Mouse (Mus musculus): ENCODE results near the gene Dand5. TPM values are rescaled to one million over a fixed set of nuclear protein-coding genes. Genes with fewer than 3 reads are reported as not detected.

Dand5 gene
- total RNA-seq, 1 experiment from 2014 or later = 2.8 TPM

DNA sequence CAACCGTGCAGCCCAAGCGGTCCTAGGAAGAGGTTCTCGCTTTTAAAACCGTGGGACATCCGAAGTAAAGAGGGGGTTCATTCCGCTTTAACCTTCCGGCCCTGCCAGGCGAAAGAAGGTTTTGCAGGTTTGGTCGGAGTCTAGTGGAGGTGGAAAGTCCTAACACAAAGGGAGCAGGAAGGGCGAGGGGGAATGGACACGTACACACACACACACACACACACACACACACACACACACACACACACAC is 37.2 kb downstream of the Dand5 start:
- no peak for ATAC-seq (replicated peaks; ENCODE audit: low read depth, poor library complexity, severe bottlenecking)

DNA sequence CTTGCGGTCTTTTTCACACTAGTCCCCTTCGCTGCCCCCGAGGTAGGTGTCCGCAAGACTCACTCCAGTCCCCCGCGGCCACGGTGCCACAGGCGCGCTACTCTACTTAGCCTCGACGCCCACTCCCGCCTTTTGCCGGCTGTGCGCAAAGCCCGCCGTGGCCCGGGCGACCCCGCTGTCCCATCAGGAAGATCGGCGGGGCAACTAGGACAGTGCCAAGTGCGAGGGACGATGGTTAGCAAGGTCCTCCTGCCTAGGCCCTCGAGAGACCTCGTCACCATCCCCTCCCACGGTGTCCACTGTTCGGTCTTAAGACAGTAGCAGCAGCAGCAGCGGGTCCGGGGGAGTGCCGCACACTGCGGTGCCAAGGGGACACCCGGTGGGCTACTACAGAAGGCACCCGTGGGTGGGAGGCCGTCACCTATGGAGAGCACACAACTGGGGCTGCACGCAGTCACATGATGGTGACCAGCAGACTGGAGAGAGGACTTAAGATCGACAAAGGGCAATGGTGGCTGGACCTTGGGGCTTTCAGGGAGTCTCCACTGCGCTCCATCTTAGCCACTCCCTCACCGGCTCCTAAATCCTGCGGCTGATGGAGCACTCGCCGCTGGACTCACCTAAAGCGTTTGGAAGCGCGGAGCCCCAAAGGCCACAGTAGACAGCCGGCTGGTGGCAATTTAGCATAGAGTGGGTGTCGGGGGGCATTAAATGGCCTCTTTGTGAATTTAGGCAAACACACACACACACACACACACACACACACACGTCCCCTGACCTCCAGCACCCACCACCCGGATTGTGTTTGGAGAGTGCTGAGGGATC is 37.7 kb downstream of the Dand5 start:
- ATAC-seq (replicated peaks; ENCODE audit: low read depth, poor library complexity, severe bottlenecking) = no peak

DNA sequence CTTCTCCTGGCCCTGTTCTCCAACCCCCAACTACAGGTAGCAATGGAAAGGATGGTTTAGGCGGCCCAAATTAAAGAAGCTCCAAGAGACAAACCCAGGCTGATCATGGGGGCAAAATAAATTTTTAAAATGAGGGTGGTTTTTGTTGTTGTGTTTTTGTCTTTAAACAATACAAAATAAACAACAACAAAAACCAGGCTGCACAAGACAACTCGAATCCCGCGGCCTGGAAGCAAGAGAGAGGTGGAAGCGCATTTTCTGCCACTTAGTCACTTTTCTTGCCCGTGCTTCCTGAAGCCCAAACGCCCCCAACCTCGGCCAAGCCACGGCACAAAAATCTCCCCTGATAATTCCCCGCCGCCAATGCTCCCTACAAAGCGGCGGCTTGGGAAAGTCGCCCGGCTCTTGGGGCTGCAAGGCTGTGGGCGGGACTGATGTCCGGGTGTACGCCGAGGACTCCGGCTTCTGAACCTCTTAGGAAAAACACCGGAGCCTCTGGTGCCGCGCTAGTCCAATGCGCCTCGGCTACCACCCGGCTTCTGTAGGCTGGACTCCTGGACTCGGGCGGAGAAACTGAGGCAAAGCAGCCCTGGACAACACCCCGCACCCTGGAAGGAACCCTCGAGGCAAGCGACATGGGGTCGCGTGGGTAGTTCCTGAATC is 38.6 kb downstream of the Dand5 start:
- no peak for ATAC-seq (replicated peaks; ENCODE audit: low read depth, poor library complexity, severe bottlenecking)

DNA sequence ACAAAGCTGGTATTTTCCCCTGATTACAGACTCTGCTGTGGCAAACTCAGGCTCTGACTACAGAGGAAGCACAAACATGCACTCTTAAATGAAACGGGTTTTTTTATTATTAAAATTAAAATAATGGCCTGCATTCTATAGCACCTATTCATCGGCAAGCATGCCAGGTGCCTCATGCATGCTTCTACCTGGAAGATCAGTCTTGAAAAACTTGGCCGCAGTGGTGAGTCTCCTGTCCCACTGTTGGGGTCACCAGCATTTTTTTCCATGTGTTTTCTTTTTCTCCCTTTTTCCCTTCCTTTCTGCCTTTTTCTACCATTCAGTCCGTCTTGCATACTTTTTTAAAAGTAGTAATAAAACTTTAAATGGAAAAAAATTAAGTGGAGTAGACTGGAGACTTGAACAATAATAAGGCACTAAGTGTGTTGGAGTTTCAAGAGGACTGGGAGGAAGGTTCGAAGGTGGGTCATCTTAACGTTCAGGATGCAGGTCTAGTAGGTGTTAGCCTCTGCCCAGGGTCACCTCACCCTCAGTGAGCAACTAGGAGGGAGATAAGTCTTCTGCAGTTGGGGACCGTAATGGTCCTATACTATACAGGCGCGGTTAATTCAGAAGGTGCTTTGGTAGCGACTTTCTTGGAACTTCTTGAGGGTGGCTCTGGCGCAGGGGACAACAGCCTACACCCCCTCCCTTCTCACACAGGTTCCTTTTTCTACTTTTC is 39.3 kb downstream of the Dand5 start:
- ATAC-seq (replicated peaks; ENCODE audit: low read depth, poor library complexity, severe bottlenecking) = no peak

DNA sequence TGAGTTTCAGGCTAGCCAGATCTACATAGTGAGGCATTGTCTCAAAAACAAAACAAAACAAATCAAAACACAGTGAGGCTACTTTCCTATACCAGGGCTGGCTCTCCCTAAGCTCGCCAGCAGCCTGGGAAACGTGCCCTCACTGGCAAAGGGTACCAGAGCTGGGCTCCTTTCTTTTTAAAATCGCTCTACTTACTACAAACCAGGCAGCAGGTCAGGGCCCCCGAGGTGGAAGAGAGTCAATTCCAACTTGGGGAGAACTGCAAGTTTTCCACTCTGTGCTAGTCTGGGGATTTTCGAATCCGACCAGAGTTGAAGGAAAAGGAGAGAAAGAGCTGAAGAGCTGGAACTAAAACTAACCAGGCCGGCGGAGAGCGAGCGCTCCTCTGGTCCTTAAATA is 39.9 kb downstream of the Dand5 start:
- ATAC-seq (replicated peaks; ENCODE audit: low read depth, poor library complexity, severe bottlenecking) = no peak

DNA sequence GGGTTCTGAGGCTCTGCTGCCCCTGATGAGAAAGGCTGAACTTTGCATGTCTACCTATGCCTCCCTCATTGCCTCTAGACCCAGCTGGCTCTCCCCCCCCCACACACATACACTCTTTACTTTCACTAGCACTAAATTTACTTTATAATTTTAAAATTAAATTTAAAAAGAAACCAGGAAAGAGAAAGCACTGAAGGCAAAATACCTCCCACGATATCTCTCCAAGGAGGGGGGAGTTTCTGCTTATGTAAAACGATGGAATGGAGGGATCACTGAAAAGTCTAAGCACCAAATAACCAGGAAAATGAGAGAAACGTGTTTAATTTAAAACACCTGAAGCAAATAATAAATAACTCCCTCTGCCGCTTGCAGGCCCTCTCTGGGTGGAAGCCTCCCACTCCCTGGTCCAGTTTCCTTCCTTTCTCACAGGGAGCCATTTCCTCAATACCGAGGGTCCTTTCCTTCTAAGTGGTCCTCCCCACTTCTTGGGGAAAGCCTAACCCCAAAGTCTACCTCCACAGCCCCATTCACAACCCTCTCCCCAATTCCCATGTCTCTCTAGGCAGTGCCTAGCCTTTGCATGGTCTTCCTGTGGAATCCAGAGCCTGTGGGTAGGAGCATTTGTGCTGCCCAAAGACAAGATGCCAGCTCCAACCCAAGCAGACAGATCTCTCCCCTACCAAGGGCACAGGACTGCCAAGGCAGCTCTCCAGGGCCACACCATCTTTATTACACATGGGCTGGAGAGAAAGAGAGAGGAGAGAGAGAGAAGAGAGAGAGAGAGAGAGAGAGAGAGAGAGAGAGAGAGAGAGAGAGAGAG is 40.7 kb downstream of the Dand5 start:
- ATAC-seq (replicated peaks; ENCODE audit: low read depth, poor library complexity, severe bottlenecking) = no peak

DNA sequence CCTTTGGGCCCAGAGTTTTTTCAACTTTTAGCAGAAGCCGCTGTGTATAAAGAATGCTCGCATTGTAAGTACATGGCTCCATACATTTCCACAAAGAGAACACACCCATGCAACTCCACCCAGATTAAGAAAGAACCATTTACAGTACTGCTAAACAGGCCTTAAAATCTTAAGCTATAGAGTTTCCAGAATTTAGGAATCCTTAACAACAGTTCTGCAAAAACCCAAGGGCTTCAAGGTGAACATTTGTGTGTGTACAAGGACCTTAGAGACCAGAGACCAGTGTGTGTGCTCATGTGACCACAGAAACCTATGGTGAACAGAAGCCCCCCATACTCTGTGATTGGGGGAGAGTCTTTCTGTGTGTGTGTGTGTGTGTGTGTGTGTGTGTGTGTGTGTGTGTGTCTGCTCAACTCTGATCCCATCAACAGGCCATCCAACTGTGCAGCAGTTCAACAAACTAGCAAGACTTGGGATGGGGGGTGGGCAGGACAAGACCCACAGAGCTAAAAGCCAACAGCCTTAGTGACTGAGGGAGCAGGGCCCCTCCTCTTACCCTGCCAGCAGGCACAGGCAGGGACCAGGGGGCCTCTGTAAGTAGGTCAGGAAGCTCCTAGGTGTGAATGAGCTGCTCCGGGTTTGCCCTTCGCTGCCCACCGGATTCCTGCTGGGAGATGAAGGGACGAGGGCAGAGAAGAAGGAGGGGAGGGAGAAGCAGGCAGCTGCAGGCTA is 41.5 kb downstream of the Dand5 start:
- no peak for ATAC-seq (replicated peaks; ENCODE audit: low read depth, poor library complexity, severe bottlenecking)

DNA sequence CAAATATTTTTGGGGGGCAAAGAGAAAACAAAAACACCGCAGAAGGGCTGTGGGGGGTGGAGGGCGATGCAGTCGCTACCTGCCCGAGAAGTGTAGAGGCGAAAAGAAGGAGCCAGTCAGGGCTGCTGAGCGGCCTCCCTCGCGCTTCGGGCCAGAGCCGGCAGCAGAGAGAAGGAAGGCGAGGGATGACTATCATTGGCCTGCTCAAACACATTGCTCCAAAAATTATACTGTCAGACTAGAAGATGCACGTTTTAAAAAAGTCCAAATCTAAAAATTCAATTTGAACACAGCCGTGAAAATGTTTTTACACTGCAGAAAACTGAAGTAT is 42.4 kb downstream of the Dand5 start:
- no peak for ATAC-seq (replicated peaks; ENCODE audit: low read depth, poor library complexity, severe bottlenecking)

DNA sequence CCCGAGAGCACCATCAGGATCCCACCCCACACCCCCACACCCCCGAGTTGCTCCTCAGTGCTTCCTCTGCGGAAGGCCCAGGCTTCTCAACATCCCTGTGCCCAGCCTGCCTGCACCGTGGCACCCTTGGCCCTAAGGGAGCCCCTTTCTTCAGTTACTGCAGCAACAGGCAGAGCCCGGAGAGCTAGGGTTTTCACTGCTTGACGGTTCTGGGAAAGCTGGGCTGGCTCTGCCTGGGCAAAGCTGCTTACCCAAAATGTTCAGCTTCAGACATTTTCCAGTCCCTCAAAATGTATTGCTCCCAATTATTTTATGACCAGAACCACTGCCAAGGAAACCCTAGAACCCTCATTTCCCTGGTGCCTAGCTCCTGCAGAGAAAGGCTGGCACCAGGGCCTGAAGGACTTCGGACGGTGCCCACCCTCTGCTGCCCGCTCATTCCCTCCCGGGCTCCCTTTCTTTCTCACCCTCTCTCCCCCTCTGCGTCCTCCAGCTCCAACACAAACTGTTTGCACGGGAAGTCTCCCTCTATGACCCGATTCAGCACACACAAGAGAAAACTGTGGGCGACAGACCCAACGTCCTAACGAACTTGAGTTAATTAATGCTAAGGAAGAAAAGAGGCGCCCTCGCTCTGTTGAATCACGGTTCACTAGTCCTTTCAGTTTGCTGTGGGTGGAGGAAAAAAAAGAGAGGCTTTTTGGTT is 43.0 kb downstream of the Dand5 start:
- ATAC-seq (replicated peaks; ENCODE audit: low read depth, poor library complexity, severe bottlenecking) = no peak

DNA sequence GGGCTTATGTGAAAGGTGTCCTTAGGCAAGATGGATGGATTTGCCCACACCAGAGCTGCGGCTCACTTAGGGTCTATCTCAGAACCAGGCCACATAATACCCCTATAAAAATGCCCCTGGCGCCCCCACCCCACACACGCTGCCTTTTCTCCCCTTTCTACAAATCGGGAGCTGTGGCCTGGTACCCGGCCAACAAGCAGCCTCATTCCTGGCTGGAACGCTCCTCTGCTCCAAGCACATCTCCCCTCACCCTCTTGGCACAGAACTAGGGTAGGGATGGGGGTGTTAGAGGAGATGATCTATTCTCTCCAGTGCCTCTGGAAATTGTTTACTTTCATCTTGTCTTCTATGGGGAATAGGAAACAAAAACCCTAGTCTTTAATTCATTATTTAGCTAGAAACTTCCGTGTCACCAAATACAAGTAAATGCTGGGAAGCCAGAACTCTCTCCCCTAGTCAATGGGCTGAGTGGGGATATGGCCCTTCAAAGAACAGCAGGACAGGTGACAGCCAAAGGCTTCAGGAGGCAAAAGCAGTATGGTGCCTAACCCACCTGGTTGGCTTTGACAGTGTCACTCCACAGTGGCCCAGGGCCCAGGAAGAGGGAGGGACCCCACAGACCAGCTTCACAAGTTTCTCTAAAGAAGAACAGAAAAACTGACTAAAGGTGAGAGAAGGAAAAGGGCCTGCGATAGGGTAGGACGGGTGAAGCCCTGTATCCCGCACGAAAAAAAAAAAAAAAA is 43.8 kb downstream of the Dand5 start:
- no peak for ATAC-seq (replicated peaks; ENCODE audit: low read depth, poor library complexity, severe bottlenecking)

DNA sequence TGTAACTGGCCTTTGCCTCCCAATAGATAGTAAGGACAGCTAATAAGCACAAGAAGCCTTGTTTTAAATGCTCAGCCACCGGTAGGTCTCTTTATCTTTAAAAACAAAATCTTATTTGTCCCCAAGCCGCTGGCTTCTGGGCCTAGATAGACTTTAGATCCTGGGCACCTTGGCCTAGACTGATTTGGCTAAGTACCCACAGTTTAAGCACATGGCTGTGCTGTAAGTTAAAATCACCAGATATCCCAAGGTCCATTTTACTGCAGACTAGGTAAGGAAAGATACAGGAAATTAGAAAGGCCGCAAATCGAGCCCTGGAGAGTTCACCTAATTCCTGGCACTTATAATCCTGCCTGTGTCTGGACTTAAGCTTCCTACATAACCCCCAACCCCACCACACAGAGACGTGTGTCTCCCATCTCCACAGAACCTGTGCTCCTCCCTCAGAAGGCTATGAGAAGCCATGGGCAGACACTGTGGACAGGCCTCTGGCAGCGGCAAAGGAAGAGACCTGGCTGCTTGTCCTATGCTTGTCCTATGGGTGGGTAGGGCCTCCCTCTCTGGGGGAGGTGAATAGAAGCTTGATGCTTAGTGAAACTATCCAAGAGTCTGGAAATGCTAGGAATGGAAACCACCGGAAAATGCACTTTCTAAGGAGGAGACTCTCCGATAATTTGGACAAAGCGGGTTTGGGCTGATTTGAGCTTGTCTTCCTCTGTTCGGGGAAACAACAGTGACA is 44.6 kb downstream of the Dand5 start:
- ATAC-seq (replicated peaks; ENCODE audit: low read depth, poor library complexity, severe bottlenecking) = no peak

DNA sequence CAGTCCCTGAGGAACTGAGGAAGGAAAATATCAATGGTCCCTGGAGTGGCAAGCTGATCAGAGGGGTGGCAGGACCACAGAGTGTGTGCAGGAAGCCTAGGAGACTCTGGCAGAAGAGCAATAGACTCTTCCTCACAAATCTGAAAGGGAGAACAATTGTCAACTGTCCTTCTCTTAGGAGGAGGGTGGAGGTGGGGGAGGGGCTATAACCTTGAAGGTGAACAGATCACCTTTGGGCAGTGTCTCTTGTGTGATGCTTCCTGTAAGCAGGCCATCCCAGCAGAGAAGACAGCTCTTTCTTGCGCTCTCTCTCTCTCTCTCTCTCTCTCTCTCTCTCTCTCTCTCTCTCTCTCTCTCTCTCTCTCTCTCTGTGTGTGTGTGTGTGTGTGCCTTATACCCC is 46.1 kb downstream of the Dand5 start:
- no peak for ATAC-seq (replicated peaks; ENCODE audit: low read depth, poor library complexity, severe bottlenecking)

DNA sequence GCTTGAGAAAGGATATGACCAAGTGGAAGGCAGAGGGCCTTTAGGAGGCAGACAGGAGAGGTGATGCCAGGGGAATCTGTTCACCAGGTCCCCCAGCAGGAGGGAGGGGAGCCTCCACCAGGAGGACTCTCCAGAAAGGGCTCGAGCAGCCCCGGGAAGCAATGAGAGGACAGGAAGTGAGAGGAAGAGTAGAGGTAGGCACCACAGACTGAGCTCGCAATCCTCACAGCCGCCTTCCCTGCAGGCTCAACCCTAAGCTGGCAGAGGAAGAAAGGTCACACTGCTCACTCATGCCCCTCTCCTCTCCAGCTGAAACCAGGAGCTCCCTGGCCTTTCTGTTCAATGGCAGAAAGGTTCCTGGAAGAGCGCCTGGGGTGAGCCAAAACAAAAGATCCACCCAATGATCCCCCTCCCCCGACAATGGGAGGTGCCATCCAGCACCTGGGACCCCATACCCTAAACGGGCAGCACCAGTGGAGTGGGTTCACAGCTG is 47.0 kb downstream of the Dand5 start:
- ATAC-seq (replicated peaks; ENCODE audit: low read depth, poor library complexity, severe bottlenecking) = 0 out of 2 replicates have a peak, but pooled peaks have one; percentile 16

DNA sequence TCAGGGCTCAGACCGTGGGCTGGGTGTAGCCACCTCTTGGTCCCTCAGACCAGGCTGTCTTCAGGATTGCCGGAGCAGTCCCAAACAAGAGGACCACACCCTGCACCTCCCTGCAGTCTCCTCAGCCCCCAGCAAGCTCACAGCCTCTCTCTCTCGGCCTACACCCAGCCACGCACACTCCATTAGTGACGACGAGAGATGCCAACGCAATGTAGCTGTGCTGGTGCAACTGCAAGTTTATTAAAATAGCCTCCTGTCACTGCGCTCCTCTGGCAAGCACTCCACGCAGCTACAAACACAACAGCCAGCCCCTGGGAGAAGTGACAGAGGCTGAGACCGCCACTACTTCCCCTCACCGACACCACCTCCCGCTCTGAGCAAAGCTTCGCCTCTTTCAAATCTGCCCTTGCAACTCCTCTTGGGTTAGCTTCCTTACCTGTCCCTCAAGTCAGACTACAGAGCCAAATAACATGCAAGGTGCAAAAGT is 47.5 kb downstream of the Dand5 start:
- ATAC-seq (replicated peaks; ENCODE audit: low read depth, poor library complexity, severe bottlenecking) = peak; percentile 37

DNA sequence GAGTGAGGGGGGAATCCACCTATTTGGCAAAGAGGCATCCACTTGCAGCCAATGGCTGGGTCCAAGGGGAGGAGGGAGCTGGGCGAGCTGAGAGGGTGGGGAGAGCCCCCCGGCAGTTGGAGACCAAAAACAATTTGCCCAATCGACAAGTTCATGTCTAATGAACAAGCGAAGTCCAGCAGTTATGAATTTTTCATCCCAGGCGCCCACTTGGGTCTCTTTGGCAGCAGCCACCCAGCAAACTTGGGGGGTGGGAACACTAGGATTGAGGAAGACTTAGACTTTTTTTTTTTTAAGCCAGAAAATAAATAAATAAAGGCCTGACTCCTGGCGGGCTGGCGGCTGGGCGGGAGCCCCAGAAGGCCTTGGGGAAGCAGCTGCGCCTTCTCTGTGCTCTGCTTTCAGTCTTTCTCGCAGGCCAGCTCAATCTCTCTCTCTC is 48.1 kb downstream of the Dand5 start:
- no peak for ATAC-seq (replicated peaks; ENCODE audit: low read depth, poor library complexity, severe bottlenecking)

DNA sequence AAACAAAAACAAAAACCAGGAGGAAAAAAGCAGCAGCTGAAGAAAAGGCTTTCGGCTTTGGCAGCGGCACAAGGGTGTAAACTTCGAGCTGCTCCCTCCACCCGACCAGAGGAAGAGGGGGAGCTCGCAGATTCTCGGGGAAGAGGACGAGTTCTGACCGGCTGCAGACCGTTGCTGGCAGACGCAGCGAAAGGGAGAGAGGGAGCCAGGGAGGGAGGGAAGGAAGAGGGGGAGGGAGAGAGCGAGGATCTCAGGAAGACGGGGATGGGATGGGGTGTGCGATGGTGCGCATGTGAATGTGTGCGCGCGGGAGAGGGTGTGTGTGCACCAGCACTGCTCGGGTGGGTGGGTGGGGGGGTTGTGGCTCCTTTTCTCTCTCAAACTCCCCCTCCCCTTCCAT is 48.8 kb downstream of the Dand5 start:
- ATAC-seq (replicated peaks; ENCODE audit: low read depth, poor library complexity, severe bottlenecking) = no peak

DNA sequence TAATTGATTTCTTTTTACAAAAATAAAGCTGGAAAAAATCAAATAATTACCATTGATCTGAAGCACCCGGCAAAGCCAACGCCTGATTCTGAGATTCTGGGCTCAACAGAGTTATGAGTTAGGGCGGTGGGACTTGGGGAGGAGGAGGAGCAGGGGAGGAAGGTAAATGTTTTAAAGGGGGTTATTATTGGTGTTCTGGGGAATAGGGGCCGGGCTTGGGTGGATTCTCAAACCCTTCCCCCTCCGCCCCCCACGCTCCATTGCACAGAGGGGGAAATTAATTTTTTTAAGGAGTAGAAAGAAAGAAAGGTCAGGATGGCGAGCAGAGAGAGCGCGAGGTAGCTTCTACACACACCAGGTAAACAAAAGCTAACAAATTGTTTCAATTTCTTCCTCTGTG is 49.3 kb downstream of the Dand5 start:
- ATAC-seq (replicated peaks; ENCODE audit: low read depth, poor library complexity, severe bottlenecking) = no peak

DNA sequence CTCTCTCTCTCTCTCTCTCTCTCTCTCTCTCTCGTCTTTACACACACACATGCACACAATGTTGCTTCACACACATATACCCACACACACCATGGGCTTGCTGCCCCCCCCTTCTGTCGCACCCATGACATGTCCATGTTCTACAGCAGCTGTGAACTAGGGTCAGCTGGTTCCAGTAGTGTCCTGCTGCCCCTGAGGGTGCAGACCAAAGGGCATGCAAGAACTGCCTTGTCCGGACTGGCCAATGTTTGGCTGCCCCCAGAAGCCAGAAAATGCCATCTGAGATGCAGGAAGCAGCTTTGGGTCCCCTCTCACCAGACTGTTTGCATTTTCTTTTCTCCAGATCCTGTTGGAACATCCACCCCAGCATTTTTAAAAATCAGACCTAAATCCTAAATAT is 50.0 kb downstream of the Dand5 start:
- no peak for ATAC-seq (replicated peaks; ENCODE audit: low read depth, poor library complexity, severe bottlenecking)

Data from common myeloid progenitor, adult 5-6 weeks (primary cell).